Mouse (Mus musculus): ENCODE results near the gene Akirin2. TPM values are rescaled to one million over a fixed set of nuclear protein-coding genes. Genes with fewer than 3 reads are reported as not detected.
"Not testable (repeated sequence)": the region's sequence is repeated elsewhere in the genome, so short reads cannot be mapped to it uniquely, and the experiment has no call there.

Akirin2 gene
- polyA plus RNA-seq, 2 experiments: 19.7 to 27.4 TPM

- no peaks in the 10 kb centered on the region for H3K27me3 ChIP-seq (ENCODE audit: control insufficient read depth, insufficient read depth, low read length)
- H3K36me3 ChIP-seq (replicated peaks; ENCODE audit: control insufficient read depth, insufficient read depth, low read depth): peaks cover 24% of the 10 kb centered on the region
- H3K9ac ChIP-seq (replicated peaks): no peak overlapping the region
- TF ChIP-seq CTCF (IDR thresholded peaks at IDR 0.05; ENCODE audit: low read depth) (peak; percentile 74), EP300 (IDR thresholded peaks at IDR 0.05; ENCODE audit: low read depth) (no peak)
- WGBS (ENCODE audit: insufficient replicate concordance): 57% methylated on average over 4 of the region's 4 CpGs
- ATAC-seq (ENCODE audit: insufficient read depth): 0 out of 2 replicates have a peak, but pooled peaks have one; percentile 58
- peak; percentile 34 to 44 (median 36) for DNase-seq (ENCODE audit: low read depth in 3 of 3, low spot score in 3 of 3)
- no peak overlapping the region for H3K4me2 ChIP-seq (ENCODE audit: low read depth)
- no peaks in the 10 kb centered on the region for H3K9me3 ChIP-seq (ENCODE audit: control insufficient read depth, low read length)
- peaks cover 2 to 4% of the 10 kb centered on the region in 2 experiments; a peak in 2 of 4 replicates for H3K4me1 ChIP-seq (replicated peaks; ENCODE audit: control insufficient read depth in 2 of 2, insufficient read depth in 2 of 2, low read length in 1 of 2)
- no peak overlapping the region for H3K27ac ChIP-seq
- no peak overlapping the region for H3K4me3 ChIP-seq (ENCODE audit: insufficient read depth in 1 of 2, low read depth in 2 of 2, low read length in 2 of 2)
These were observed 10.2 kb downstream of the Akirin2 start for GRCm38 (mm10) chr4:34560971-34561370.

GRCm38 (mm10) chr4:34566226-34566625, 15.5 kb downstream of the Akirin2 start:
- TF ChIP-seq CTCF (IDR thresholded peaks at IDR 0.05; ENCODE audit: low read depth): no peak
- no peak for TF ChIP-seq EP300 (IDR thresholded peaks at IDR 0.05; ENCODE audit: low read depth)
- H3K27ac ChIP-seq: no peak overlapping the region
- WGBS (ENCODE audit: insufficient replicate concordance): 89% methylated on average over 6 of the region's 6 CpGs
- no peaks in the 10 kb centered on the region for H3K9me3 ChIP-seq (ENCODE audit: control insufficient read depth, low read length)
- peaks cover 59% of the 10 kb centered on the region for H3K36me3 ChIP-seq (replicated peaks; ENCODE audit: control insufficient read depth, insufficient read depth, low read depth)
- H3K9ac ChIP-seq (replicated peaks): no peak overlapping the region
- ATAC-seq (ENCODE audit: insufficient read depth): no peak
- H3K4me2 ChIP-seq (ENCODE audit: low read depth): no peak overlapping the region
- no peaks in the 10 kb centered on the region for H3K4me1 ChIP-seq (replicated peaks; ENCODE audit: control insufficient read depth in 2 of 2, insufficient read depth in 2 of 2, low read length in 1 of 2)
- H3K27me3 ChIP-seq (ENCODE audit: control insufficient read depth, insufficient read depth, low read length): no peaks in the 10 kb centered on the region
- no peak overlapping the region for H3K4me3 ChIP-seq (ENCODE audit: insufficient read depth in 1 of 2, low read depth in 2 of 2, low read length in 2 of 2)
- no peak for DNase-seq (ENCODE audit: low read depth in 3 of 3, low spot score in 3 of 3)

- no peak overlapping the region for H3K27ac ChIP-seq
- ATAC-seq (ENCODE audit: insufficient read depth) (no peak), DNase-seq (ENCODE audit: low read depth in 3 of 3, low spot score in 3 of 3) (no peak)
- no peak overlapping the region for H3K9ac ChIP-seq (replicated peaks)
- no peak overlapping the region for H3K4me3 ChIP-seq (ENCODE audit: insufficient read depth in 1 of 2, low read depth in 2 of 2, low read length in 2 of 2)
- peaks cover 74% of the 10 kb centered on the region for H3K36me3 ChIP-seq (replicated peaks; ENCODE audit: control insufficient read depth, insufficient read depth, low read depth)
- 82% methylated on average over 2 of the region's 2 CpGs for WGBS (ENCODE audit: insufficient replicate concordance)
- no peaks in the 10 kb centered on the region for H3K4me1 ChIP-seq (replicated peaks; ENCODE audit: control insufficient read depth in 2 of 2, insufficient read depth in 2 of 2, low read length in 1 of 2)
- H3K9me3 ChIP-seq (ENCODE audit: control insufficient read depth, low read length): no peaks in the 10 kb centered on the region
- no peak overlapping the region for H3K4me2 ChIP-seq (ENCODE audit: low read depth)
- H3K27me3 ChIP-seq (ENCODE audit: control insufficient read depth, insufficient read depth, low read length): no peaks in the 10 kb centered on the region
- TF ChIP-seq EP300 (IDR thresholded peaks at IDR 0.05; ENCODE audit: low read depth) (no peak), CTCF (IDR thresholded peaks at IDR 0.05; ENCODE audit: low read depth) (no peak)
These were observed 22.1 kb downstream of the Akirin2 start for GRCm38 (mm10) chr4:34572876-34573275.

- no peak overlapping the region for H3K4me3 ChIP-seq (ENCODE audit: insufficient read depth in 1 of 2, low read depth in 2 of 2, low read length in 2 of 2)
- ATAC-seq (ENCODE audit: insufficient read depth) (no peak), DNase-seq (ENCODE audit: low read depth in 3 of 3, low spot score in 3 of 3) (no peak)
- 93% methylated on average over 2 of the region's 2 CpGs for WGBS (ENCODE audit: insufficient replicate concordance)
- H3K36me3 ChIP-seq (replicated peaks; ENCODE audit: control insufficient read depth, insufficient read depth, low read depth): peaks cover 68% of the 10 kb centered on the region
- H3K9me3 ChIP-seq (ENCODE audit: control insufficient read depth, low read length): no peaks in the 10 kb centered on the region
- no peak overlapping the region for H3K4me2 ChIP-seq (ENCODE audit: low read depth)
- H3K9ac ChIP-seq (replicated peaks): no peak overlapping the region
- TF ChIP-seq CTCF (IDR thresholded peaks at IDR 0.05; ENCODE audit: low read depth): peak; percentile 23; the same call in 1 of the 2 replicates
- no peak for TF ChIP-seq EP300 (IDR thresholded peaks at IDR 0.05; ENCODE audit: low read depth)
- H3K27ac ChIP-seq: no peak overlapping the region
- no peaks in the 10 kb centered on the region for H3K27me3 ChIP-seq (ENCODE audit: control insufficient read depth, insufficient read depth, low read length)
- H3K4me1 ChIP-seq (replicated peaks; ENCODE audit: control insufficient read depth in 2 of 2, insufficient read depth in 2 of 2, low read length in 1 of 2): no peaks in the 10 kb centered on the region
These were observed 26.3 kb downstream of the Akirin2 start for GRCm38 (mm10) chr4:34577028-34577427.

GRCm38 (mm10) chr4:34579215-34579614, 28.5 kb downstream of the Akirin2 start:
- no peak for TF ChIP-seq CTCF (IDR thresholded peaks at IDR 0.05; ENCODE audit: low read depth)
- TF ChIP-seq EP300 (IDR thresholded peaks at IDR 0.05; ENCODE audit: low read depth): no peak
- H3K9me3 ChIP-seq (ENCODE audit: control insufficient read depth, low read length): no peaks in the 10 kb centered on the region
- ATAC-seq (ENCODE audit: insufficient read depth): no peak
- no peak overlapping the region for H3K4me3 ChIP-seq (ENCODE audit: insufficient read depth in 1 of 2, low read depth in 2 of 2, low read length in 2 of 2)
- H3K27ac ChIP-seq: no peak overlapping the region
- no peak for DNase-seq (ENCODE audit: low read depth in 3 of 3, low spot score in 3 of 3)
- H3K27me3 ChIP-seq (ENCODE audit: control insufficient read depth, insufficient read depth, low read length): no peaks in the 10 kb centered on the region
- 75% methylated on average over 1 of the region's 1 CpGs for WGBS (ENCODE audit: insufficient replicate concordance)
- no peaks in the 10 kb centered on the region for H3K4me1 ChIP-seq (replicated peaks; ENCODE audit: control insufficient read depth in 2 of 2, insufficient read depth in 2 of 2, low read length in 1 of 2)
- H3K4me2 ChIP-seq (ENCODE audit: low read depth): no peak overlapping the region
- peaks cover 71% of the 10 kb centered on the region for H3K36me3 ChIP-seq (replicated peaks; ENCODE audit: control insufficient read depth, insufficient read depth, low read depth)
- H3K9ac ChIP-seq (replicated peaks): no peak overlapping the region

GRCm38 (mm10) chr4:34581489-34581888, 30.8 kb downstream of the Akirin2 start:
- not testable (repeated sequence) for H3K4me1 ChIP-seq (replicated peaks; ENCODE audit: control insufficient read depth in 2 of 2, insufficient read depth in 2 of 2, low read length in 1 of 2); H3K4me2 ChIP-seq (ENCODE audit: low read depth); H3K9ac ChIP-seq (replicated peaks); H3K27me3 ChIP-seq (ENCODE audit: control insufficient read depth, insufficient read depth, low read length); H3K9me3 ChIP-seq (ENCODE audit: control insufficient read depth, low read length); DNase-seq (ENCODE audit: low read depth in 3 of 3, low spot score in 3 of 3); ATAC-seq (ENCODE audit: insufficient read depth); H3K27ac ChIP-seq; H3K4me3 ChIP-seq (ENCODE audit: insufficient read depth in 1 of 2, low read depth in 2 of 2, low read length in 2 of 2)
- H3K36me3 ChIP-seq (replicated peaks; ENCODE audit: control insufficient read depth, insufficient read depth, low read depth): peaks cover 55% of the 10 kb centered on the region
- WGBS (ENCODE audit: insufficient replicate concordance): 41% methylated on average over 1 of the region's 1 CpGs
